Mouse (Mus musculus) kidney, postnatal 4 days (tissue): ENCODE data around the gene Selenon.
A peak's percentile ranks its signal among the peaks of the same experiment; 100 is the strongest.

ENCODE experiments used
- DNase-seq, 2 experiments: peaks; one replicate each; pipeline ENCODE4 v3.0.0; 2021; ENCODE audit warnings: mixed read lengths in 2 of 2

The Selenon gene

DNA sequence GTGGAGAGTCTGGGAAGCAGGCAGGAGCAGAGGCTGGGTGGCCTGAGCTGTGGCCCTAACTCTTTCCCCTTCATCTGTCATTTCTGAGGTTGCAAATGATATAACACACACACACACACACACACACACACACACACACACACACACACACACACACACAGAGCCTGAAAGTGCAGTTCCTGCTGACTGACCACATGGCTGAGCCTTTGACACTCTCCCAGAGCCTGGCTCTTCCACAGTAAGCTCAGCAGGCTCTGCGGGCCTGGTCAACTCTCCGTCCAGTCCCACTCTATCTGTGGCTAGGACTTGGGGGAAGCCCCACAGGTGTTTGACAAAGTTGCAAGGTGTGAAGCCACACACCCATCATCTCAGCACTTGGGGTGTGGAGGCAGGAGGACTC, 25.3 kb upstream of the Selenon start:
- no peak for DNase-seq

DNA sequence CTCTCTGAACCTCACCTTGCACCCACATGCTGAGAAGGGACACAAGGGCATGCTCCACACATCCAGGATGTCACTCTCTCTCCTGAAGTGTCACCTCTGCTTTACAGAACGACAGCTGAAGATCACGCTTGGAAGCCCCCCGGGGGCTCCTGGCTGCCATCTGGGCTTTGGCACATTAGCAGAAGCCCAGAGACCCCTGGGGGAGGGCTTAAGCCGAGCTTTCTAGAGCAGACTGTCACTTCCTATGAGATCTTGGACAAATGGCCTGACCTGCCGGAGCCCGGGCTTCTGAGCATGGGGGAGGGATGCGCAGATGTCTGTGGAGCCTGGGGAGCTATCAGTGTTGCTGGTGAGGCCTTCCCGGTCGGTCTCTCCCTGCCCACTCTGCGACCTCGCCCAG, 23.5 kb upstream of the Selenon start:
- no peak for DNase-seq

DNA sequence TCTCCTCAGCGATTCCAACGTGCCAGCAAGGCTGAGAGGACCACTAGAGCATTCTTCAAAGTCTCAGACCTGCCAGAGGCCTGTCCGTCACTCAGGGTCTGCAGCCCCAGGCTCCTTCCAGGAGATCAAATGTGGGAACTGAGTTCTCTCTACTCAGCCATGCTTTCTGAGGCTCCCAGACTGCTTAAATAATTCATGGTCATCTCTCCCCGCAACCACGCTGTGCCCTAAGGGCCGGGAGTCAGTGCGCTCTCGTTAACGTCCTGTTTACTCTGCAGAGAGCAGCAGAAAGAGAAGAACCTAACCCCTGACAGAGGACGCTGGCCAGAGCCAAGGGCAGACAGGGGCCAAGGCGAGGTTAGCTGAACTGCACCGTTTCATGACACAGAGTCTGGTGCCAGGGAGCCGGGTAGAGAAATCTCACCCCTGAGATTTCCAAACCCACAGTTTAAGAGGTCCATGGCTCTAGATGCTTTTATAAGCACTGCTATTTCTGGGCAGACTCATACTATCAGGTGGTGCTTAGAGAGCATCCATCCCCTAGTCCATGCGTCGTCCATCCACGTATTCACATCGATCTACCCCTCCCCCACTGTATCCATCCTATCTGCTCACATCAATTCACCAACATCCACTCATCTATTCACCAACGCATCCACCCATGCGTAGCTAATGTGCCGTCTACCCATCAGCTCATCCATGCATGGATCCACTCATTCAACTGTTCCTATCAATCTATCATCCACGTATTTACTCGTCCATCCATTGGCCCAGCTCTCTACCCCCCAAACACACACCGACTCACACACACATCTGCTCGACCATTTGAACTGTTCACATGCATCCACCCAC, 20.7 kb upstream of the Selenon start:
- DNase-seq = no peak

DNA sequence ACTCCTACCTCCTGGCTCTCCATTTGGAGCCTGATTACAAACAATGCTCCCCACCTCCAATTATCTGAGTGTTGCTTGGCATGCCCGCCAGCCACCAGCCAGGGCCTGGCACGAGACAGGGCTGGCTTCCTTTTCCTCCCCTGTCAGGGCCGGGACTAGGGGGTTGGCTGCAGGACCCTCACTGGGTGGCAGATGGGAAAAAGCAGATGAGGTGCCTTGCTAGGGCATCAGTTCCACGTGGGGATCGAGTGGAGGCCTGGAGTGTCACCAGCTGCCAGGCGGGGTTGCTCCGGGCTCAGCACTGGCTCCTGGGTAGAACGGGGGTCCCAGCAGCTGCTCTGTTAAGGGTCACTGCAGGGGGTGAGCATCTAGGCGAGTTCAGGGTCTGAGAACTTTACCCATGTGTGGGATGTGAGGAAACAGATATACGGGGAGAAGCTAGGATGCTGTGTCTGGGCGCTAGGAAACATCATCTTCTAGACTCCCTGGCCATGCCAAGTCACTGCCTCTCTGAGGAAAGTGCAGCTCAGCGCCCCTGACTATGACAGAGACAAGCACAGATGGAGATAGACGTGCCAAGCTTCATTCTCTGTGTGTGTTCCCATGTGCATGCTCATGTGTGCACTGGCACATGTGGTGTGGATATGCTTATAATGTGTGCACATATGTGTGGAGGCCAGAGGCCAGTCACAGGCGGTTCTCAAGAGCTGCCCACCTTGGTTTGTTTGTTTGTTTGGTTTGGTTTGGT, 18.9 kb upstream of the Selenon start:
- no peak for DNase-seq

DNA sequence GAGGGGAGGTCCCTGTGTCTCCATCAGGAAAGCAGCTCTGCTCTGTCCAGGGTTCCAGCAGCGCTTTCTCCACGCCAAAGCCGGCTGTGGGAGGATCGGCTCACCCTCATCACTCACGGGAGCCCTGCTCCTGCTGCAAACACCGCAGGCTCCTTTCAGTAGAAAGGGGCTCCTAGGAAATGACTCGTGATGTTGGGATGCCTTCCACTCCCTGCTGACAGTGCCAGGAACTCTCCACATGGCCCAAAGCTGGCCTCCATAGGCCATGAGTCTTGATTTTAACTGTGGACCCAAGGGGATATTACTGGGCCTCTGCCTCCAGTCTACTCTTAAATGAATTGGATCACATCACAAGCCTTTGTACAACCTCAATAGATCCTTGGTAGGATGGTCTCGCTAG, 17.9 kb upstream of the Selenon start:
- DNase-seq = no peak

DNA sequence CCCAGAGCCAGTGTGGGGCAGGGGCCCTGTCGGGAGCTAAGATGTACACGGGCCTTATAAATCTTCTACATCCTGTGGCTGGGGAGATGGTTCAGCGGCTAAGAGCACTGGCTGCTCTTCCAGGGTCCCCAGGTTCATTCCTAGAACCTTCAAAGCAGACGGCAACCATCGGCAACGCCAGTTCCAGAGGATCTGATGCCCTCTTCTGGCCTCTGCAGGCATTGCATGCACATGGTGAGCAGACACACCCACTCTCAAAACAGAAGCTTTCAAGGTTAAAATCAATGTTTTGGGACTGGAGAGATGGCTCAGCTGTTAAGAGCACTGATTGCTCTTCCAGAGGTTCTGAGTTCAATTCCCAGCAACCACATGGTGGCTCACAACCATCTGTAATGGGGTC, 17.2 kb upstream of the Selenon start:
- peak; percentile 64 to 67 for DNase-seq

DNA sequence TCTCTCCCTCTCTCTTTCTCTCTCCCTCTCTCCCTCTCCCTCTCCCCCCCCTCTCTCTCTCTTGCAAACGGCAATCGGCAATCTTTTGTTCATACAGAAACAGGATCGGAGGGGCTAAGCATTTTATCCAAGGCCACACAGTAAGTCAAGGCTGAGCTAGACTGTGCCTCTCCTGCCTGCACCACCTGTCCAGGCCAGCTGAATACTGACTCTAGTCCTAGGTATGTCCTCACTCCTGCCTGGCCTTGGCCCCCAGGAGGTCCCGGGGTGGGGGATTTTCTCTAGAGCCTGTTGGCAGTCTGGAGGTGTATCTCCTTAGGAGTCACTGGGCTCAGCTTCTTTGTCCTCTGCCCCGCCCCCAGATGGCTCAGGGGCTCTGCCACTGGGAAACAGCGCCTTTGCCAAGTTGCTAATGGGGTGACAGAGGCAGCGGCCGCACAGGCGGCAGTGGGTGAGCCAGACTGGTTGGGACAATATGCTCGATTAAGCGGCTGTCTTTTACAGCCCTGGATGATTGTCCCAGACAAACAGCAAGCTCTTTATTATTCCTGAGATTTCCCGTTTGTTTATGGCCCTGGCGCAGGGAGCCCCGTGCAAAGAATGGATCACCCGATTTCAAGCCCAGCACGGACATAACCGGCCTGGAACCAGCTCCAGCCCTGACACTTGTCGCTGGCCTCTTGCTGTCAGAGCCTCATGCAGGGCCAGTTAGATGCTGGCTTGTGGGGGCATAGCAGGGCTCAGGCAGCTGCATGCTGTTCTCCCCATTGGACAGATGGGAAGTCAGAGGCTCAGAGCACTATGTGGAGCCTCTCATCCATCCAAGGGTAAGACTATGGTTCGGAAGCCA, 15.6 kb upstream of the Selenon start:
- no peak for DNase-seq

DNA sequence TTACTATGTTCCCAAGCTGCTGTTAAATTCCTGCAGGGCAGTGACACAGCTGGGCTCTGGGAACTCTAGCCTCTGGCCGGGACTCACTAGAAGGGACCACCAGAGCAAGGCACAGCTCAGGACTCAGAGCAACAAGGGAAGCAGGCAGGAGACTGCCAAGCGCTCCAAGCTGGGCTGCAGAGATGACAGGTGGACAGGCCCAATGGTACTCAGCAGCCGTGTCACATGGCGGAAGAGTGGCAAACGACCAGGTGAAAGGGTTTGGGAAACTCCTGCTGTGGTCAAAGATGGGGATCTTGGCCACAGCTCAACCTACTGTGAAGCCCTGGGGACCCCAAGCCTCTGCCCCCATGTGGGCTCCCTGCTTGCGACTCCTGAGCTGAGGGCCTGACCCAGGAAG, 12.1 kb upstream of the Selenon start:
- no peak for DNase-seq

DNA sequence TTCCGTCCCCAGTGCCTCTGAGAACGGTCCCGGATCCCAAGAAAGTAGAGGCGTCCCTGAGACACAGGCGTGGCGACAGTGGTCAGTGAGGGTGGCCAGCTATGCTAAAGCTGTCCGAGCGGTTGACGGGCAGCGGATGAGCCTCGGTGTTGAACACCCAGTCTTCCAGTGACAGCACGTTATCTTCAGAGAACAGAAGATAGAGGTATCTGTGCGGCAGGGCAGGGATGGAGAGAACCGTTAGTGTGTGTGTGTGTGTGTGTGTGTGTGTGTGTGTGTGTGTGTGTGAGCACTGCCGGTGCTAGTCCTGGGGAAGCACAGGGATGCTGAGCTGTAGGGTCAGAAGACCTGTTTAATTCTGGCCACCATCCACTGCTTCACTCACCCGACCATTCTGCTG, 11.7 kb upstream of the Selenon start:
- no peak for DNase-seq

DNA sequence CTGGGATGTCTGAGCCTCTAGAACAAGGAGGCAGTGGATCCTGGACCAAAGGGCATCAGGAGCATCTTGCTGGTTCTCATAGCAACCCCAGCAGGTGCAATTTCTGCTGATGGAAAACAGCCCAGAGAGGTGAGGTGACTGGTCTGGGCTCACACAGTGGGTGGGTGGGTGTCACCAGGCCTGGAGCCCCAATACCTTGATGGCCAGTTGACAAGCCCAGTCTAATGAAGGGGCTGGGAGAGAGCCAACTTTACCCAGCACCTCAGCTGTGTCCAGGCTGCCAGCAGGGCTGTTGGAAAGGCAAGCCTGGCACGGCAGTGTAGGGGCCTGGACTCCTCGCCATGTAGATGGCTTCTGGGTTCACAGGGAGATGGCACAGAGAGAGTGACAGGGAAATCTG, 10.0 kb upstream of the Selenon start:
- DNase-seq = no peak

DNA sequence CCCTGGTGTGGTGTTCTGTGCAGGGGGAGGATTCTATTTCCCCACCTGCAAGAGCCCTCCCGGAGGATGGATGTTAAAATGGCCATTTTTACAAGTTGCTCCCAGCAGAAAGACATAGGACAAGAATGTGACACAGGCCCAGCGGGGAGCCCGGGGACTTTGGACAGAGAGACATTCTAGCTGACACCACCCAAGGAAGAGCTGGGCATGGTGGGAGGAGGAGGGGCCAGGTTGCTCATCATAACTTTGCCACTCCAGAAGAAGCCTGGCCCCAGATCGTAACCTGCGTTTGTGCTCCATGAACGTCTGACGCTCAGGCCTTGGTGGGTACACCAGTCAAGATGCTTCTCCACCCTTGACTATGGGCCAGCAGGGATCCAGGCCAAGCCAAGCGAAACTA, 8.7 kb upstream of the Selenon start:
- no peak for DNase-seq

DNA sequence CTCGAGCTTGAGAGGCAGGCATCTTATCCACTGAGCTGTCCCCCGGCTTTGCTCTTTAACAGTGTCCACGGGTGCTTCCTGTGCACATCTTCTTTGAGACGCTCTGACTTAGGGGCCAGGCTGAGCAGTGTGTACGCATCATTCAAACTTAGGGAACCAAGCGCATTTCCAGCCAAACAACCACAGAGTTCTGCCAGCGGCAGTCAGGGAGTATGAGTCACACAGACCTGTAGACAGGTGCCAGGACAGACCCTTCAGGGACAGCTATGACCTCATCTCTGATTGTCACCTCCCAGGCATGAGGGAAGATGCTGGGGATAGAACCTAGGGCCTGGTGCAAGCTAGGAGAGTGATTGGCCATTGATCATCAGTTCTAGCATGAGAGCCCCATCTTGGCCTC, 7.2 kb upstream of the Selenon start:
- no peak for DNase-seq

DNA sequence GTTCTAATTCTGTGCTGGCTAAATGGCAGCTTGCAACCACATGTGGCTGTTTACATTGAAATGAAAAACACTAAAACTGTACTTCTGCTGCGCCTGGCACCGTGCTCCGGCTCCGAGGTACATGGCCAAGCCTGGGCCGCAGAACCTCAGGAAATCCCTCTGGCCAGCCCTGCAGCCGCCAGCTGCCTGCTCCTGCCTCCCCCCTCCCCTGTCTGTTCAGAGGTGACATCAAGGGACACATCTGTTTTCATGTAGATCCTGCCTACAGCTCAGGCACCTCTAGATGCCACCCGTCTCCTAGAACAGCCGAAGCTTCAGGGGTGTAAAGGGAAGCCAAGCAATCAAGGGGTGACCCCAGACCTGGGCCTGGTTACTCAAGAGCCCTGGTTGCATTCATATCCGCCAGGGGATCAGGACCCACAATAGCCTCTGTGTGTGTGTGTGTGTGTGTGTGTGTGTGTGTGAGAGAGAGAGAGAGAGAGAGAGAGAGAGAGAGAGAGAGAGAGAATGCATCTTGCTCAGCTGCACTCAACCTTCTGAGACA, 6.7 kb upstream of the Selenon start:
- no peak for DNase-seq

DNA sequence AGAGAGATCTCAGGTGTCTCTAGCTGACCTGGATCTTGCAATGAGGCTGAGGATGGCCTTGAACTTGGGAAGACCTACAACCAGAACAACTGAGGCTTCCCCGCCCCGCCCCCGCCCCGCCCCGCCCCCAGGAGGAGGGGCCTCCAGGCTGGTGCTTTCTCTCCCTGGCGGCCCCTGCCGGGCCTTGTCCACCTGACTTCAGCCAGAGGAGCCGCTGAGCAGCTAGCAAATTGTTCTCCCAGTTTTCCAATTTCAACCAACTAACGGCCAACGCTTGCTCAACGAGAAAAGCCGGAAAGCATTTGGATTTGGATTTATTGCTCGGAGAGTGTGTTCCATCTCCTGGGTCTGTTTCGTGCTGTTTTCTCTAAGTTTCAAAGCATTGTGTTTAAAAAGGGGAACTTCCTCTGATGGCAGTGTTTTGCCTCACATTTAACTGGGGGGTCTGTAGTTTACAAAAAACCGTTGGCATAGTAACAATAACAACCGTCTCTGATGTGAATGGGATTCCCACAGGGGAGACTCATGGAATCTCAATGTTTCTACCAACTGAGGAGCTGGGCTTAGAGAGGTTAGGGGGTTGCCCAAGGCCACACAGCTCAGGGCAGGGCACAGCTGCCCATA, 5.8 kb upstream of the Selenon start:
- peak; percentile 42 to 61 for DNase-seq

DNA sequence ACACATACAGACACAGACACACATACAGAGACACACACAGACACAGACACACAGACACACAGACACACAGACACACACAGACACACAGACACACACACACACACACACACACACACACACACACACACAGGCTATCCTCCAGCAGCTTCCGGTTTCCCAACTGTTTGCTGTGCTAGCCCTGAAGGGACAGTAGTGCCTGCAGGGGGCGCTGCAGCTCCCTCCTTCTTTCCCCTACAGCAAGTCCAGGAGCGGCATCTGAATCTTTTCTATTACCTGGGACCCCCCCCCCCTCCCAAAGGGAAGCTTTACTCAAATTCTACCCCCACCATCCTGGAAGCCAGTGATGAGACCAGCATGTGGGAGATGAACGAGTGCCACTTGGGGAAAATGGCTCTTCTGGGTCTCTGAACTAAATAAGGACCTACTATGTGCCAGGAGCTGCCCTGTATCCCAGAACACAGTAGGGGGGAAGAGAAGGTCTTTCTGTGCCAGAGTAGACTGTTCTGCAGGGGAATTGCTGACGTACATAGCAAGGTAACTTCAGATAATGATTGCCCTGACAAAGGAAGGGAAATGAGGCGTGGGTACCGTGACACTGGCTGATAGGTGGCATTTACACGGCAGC, 4.1 kb upstream of the Selenon start:
- peak; percentile 69 to 78 for DNase-seq

DNA sequence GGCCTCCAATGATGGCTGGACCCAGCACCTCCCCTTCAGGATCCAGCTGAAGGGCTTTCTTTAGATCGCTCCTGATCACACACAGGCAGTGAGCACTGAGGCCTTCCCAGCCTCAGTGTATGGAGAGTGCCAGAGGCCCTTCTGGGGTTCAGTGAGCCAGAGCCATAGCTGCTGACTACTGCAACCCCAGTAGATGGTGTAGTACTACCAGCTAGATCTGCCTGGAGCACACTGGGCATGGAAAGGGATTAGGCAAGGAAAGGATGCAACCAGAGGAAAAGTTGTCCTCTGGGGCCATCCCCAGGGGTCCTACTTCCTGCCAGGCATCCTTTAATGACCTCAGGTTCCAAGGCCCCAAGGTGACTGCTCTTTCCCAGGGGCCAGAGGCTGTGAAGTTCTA, 1.7 kb upstream of the Selenon start:
- no peak for DNase-seq

DNA sequence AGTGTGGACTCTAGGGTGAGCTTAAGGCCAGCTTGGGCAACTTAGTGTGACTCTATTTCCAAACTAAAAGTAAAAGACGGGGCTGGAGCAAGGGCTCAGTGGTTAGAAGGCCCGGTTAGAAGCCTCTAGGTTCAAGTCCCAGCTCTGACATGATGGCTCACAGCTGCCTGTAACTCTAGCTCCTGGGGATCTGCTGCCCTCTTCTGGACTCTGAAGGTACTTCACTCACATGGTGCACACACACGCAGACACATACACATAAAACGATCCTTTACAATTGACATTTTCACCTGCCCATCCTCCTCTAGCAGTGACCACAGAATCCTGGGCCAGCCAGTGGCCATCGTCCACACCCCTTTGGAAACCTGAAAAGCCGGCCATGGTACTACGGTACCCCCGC, 2.1 kb downstream of the Selenon start:
- DNase-seq = no peak

DNA sequence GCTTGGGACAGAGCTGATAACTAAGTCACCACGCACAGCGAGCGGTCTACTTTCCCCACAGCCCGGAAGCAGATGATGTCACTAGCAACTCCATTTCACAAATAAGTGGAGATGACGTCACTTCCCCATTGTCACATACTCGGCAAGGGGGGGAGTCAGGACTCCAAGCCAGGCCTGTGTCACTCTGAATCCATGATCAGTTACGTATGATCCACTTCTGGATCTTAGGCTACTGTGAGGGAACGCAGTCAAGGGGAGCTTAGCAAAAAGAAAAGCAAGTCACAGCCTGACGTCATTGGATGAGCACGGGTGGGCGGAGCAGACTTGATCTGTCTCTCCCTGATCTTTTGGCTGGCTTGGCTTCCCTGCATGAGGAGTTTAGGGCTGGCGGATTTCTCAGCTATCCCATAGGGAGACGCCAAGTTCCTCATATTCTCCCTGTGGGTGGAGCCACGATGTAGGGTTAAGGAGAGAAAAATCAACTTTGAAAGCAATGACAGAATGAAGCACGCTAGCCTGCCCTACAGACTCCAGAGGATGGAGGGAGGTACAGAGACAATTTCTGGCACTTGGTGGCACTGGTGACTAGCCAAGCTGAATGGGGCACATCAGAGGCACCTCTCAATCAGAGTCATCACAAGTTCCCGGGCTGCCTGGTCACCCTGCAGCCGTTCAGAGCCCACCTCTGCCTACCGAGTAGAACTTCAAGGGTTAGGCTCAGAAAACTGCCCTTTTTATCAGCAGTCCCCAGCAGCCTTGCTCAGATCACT, 3.6 kb downstream of the Selenon start:
- DNase-seq = peak in 1 of 2 experiments; percentile 27

DNA sequence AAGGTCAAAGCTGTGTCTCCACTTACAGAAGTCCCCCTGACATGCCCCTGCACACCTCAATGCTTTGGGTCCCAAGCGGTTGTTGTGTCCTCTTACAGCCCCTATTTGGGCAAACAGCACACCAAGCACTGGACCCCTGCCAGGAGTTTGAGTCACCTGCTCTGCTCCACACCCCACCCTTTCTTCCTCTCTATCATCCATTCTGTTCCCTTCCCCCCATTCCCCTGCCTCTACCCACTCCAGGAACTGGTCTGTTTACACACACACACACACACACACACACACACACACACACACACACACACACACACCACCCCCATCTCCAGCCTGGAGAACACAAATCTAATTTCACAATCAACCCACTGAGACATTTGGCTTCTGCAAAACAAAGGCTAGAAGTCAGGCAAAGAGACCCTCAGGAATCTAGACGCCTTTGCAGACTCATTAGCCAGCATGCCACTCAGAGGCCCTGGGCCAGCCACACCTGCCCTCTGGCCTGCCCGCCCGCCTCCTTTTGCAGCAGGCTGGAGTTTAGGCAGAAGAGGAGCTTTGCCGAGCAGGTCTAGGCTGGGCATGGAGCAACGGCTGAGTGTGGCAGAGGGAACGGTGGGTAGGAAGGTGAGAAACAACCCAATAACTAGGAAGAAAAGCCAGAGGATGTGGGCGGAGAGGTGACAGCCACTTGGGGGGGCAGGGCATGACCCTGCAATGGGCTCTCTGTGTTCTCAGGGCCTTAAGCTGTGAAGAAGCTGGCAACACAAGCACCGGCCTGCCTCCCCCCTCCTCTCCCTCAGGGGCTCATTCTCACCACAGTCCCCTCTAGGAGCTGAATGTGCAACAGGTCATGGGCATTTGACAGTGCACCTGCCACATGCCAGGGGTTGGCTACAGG, 4.9 kb downstream of the Selenon start:
- no peak for DNase-seq

DNA sequence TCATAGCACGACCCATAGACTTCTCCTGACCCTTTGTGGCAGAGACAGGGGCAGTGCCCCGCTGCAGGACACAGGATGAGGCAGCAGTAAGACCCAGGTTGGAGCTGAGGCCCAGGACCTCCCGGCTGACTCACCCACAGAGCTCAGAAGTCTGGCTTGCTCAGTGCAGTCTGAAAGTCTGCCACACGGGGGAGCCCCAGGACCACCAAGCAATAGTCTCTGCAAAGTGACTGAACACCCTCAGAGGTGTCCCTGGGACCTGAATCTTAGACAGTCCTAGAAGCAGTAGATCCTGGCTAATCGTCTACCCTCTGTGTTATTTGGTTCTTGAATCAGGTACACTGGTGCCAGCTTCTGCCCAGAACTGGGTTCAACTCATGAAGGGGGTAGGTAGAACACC, 8.7 kb downstream of the Selenon start:
- peak; percentile 96 to 97 for DNase-seq
